Mouse (Mus musculus): ENCODE measurements around the gene Clec10a.

The Clec10a gene

DNA sequence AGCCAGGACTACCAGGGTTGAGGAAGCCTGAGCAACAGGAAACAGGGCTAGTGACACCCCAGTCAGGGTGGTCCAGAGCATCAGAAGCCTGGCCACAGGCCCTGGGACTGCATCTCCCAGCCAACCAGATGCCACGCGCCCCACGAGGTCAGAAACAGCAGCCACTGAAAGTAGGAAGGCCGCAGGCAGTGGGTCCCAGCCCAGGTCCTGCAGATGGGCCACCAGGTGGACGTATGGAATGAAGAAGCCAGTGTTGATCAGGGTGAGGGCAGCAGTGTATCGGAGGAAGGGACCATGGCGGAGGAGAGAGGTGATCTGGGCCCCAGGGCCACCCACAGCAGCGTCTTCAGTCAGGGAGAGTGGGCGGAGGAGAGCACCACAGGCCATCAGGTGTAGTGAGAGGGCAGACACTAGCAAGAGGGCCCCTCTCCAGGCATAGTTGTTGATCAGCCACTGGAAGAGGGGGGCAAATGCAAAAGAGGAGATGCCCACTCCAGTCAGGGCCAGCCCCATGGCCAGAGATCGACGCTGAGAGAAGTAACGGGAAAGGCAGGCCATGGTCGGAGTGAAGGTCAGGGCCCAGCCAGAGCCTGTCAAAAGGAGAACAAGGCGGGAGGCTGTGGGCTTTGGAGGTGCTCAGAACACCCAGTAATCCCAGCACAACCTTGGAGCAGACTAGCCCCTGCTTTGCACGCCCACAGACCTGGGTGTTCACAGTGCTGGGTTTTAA lies 62.9 kb downstream of the Clec10a start:
- DNase-seq: peak in 1 of 2 experiments; percentile 70

DNA sequence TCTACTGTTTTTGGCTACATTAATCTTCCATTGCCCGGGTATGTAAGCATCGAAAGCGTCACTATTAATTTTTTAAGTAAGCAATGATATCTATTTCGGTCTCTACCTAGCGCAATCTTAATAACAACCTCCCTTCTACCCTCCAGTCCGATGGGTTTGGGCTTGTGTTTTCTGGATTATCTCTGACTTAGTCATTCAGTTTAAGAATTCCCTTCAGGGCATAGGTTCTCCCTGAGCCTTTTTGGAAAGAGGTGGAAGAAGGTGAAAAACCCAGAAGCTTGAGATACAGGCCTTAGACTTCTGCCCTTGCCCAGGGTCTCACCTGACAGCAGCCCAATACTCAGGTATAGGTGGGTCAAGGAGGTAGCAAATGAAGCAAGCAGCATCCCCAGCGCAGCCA lies 63.9 kb downstream of the Clec10a start:
- DNase-seq: no peak

DNA sequence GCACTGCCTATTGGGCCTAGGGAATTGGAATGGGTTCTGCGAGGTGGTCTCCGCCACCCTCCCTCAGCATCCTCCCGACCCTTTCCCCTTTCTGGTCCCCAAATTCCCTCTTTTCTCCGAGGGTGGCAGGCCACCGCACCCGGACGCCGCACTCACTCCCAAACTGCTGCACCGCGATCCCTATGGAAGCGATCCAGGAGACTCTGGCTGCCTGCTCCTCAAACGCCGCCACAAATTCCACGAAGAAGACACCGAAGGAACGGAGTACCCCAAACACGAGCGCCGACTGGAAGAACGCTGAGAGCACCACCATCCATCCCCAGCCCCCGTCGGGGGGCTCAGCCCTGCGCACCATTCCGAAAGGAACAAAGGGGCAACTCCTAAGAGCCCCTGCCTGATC lies 64.3 kb downstream of the Clec10a start:
- DNase-seq: peak in 1 of 2 experiments; percentile 65

All from kidney, postnatal 25 days (tissue).